Mouse (Mus musculus) heart, postnatal 0 days (tissue): ENCODE measurements around the gene Tnr. TPM values are rescaled to one million over a fixed set of nuclear protein-coding genes. Genes with fewer than 3 reads are reported as not detected.

Experiments
- ATAC-seq: fragments of 200-750 bp; cut with Nextera tagmentation; 2 replicates; pipeline ENCODE4 v1.8.0; 2017; ENCODE audit warnings: low read depth, moderate number of reproducible peaks, moderate library complexity; ENCODE audit not compliant: insufficient read depth
- DNase-seq: peaks from one replicate; pipeline ENCODE4 v3.0.0-alpha.2; 2016; ENCODE audit warnings: low spot score
- H3K27ac ChIP-seq: fragments of 300-500 bp; sonication (generic); 2 replicates; pipeline ENCODE4 v1.5.1; 2014; ENCODE audit warnings: low read depth, mild to moderate bottlenecking
- H3K27me3 ChIP-seq: fragments of 300-500 bp; sonication (generic); 2 replicates; pipeline ENCODE4 v1.6.1; 2014; ENCODE audit warnings: low read length, mixed read lengths; ENCODE audit not compliant: control insufficient read depth, insufficient read depth
- H3K36me3 ChIP-seq: fragments of 300-500 bp; sonication (generic); replicated peaks from 2 replicates; pipeline ENCODE4 v1.6.1; 2014; ENCODE audit warnings: low read length, mixed read lengths; ENCODE audit not compliant: control insufficient read depth, insufficient read depth
- H3K4me1 ChIP-seq: fragments of 300-500 bp; sonication (generic); 2 replicates; pipeline ENCODE4 v1.6.1; 2014; ENCODE audit warnings: antibody characterized with exemption; ENCODE audit not compliant: control insufficient read depth, insufficient read depth
- H3K4me2 ChIP-seq: fragments of 300-500 bp; sonication (generic); 2 replicates; pipeline ENCODE4 v1.6.1; 2014; ENCODE audit warnings: low read depth, mild to moderate bottlenecking, low read length, moderate library complexity
- H3K4me3 ChIP-seq: fragments of 300-500 bp; sonication (generic); 2 replicates; pipeline ENCODE4 v1.5.1; 2014; ENCODE audit warnings: low read depth, low read length
- H3K9ac ChIP-seq: fragments of 300-500 bp; sonication (generic); replicated peaks from 2 replicates; pipeline ENCODE4 v1.6.1; 2014; ENCODE audit warnings: low read depth, low read length, mixed read lengths
- H3K9me3 ChIP-seq: fragments of 300-500 bp; sonication (generic); replicated peaks from 2 replicates; pipeline ENCODE4 v1.6.1; 2016; ENCODE audit warnings: low read length; ENCODE audit not compliant: control insufficient read depth
- CTCF ChIP-seq: IDR thresholded peaks from 2 replicates; pipeline ENCODE4 v1.5.1; 2016; ENCODE audit warnings: antibody characterized with exemption, control low read depth, low read depth
- EP300 ChIP-seq: IDR thresholded peaks from 2 replicates; pipeline ENCODE4 v1.6.1; 2016; ENCODE audit warnings: antibody characterized with exemption, low read depth
- WGBS: fragments of 180-500 bp; shearing (Covaris S2); extraction: QIAGEN DNeasy Blood & Tissue Kit; methylation state at CpG from one replicate; pipeline ENCODE4 v1.1.7; 2014; 5-methylcytosine and 5-hydroxymethylcytosine counted together
- polyA plus RNA-seq: library from polyadenylated mRNA; unstranded; fragments of >200 nt; fragmentation: Nextera tagmentation; extraction: Ambion mirVana; gene quantifications from 2 replicates; pipeline ENCODE4 v1.2.1, GENCODE M21; 2015
- total RNA-seq: library from RNA; depleted of rRNA; stranded (reverse); fragments of >200 nt; gene quantifications from 2 replicates; pipeline ENCODE4 v1.2.3, GENCODE M21; 2014; ENCODE audit warnings: low replicate concordance

Gene Tnr
- total and polyA plus RNA-seq, 2 experiments from 2014 or later: 0.04 to 0.08 TPM

DNA sequence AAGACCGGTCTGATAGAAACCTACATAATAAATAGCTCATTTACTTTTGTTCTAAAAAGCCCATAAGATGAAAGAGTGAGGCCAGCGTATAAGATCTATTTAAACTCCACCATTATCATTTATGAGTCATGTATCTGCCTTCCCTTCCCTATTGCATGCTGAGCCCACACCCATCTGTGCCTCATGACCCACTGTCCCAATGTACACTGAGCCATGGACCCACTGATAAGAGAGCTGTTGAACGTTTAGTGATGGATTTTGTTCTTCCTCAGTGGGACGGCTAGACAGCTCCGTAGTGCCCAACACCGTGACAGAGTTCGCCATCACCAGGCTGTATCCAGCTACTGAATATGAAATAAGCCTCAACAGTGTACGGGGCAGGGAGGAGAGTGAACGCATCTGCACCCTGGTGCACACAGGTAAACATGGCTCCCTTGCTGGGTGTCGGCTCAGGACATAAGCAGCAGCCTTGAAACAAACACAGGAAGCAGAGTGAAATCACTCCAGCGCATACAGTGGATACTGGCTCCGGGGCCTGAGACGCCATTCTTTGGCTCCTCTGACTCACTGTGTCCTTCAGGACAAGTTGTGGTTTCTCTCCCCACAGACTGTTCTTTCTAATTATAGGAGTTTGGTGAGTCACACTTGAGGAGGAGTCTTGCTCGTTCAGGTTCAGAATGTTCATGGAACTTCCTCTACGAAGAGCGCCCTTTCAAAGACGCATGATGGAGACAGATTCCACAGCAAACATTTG lies 365.6 kb downstream of the Tnr start:
- no peak for TF ChIP-seq CTCF
- H3K4me2 ChIP-seq: no peak overlapping the region
- ATAC-seq (peak; percentile 72), DNase-seq (peak; percentile 28)
- no peaks in the 10 kb centered on the region for H3K36me3 ChIP-seq
- 0 out of 2 replicates have a peak, but pooled peaks cover 3% of the 10 kb centered on the region for H3K4me1 ChIP-seq
- WGBS: 69% methylated on average over 17 of the region's 17 CpGs
- no peaks in the 10 kb centered on the region for H3K9me3 ChIP-seq
- no peak overlapping the region for H3K9ac ChIP-seq
- no peaks in the 10 kb centered on the region for H3K27me3 ChIP-seq
- peak overlapping the region; percentile 57 for H3K27ac ChIP-seq
- H3K4me3 ChIP-seq: no peak overlapping the region

- DNase-seq (no peak), ATAC-seq (no peak)
- 67% methylated on average over 5 of the region's 5 CpGs for WGBS
- no peaks in the 10 kb centered on the region for H3K27me3 ChIP-seq
- H3K4me1 ChIP-seq: 0 out of 2 replicates have a peak, but pooled peaks cover 3% of the 10 kb centered on the region
- TF ChIP-seq CTCF (no peak), EP300 (no peak)
- no peak overlapping the region for H3K27ac ChIP-seq
- H3K36me3 ChIP-seq: no peaks in the 10 kb centered on the region
- no peaks in the 10 kb centered on the region for H3K9me3 ChIP-seq
- no peak overlapping the region for H3K4me2 ChIP-seq
- no peak overlapping the region for H3K9ac ChIP-seq
- H3K4me3 ChIP-seq: no peak overlapping the region
These were observed 367.0 kb downstream of the Tnr start for GRCm38 (mm10) chr1:159890524-159890923.

DNA sequence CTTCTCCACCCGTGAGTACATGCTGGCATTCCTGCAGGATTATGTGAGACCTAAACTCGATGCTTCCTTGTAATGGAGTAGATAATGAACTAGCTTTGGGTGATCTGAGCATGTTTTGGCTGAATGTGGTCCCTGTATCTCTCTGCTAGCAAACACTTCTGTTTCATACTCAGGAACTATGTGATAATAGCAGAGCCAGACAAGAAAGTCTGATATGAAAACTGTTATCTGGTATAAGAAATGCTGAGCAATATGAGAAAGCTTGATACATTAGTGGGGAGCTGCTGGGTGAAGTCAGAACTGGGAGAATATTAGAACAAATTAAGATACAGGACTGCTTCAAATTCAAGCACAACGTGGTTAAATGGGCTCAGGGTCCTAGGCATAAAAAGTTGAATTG lies 371.5 kb downstream of the Tnr start:
- no peak overlapping the region for H3K9ac ChIP-seq
- no peaks in the 10 kb centered on the region for H3K4me1 ChIP-seq
- 53% methylated on average over 3 of the region's 3 CpGs for WGBS
- DNase-seq (no peak), ATAC-seq (no peak)
- TF ChIP-seq CTCF (no peak), EP300 (no peak)
- H3K4me3 ChIP-seq: no peak overlapping the region
- no peaks in the 10 kb centered on the region for H3K27me3 ChIP-seq
- no peak overlapping the region for H3K27ac ChIP-seq
- no peaks in the 10 kb centered on the region for H3K9me3 ChIP-seq
- H3K4me2 ChIP-seq: no peak overlapping the region
- H3K36me3 ChIP-seq: no peaks in the 10 kb centered on the region

GRCm38 (mm10) chr1:159899991-159900390 lies 376.4 kb downstream of the Tnr start:
- DNase-seq (no peak), ATAC-seq (no peak)
- H3K4me2 ChIP-seq: no peak overlapping the region
- no peaks in the 10 kb centered on the region for H3K27me3 ChIP-seq
- no peaks in the 10 kb centered on the region for H3K9me3 ChIP-seq
- no peaks in the 10 kb centered on the region for H3K36me3 ChIP-seq
- H3K27ac ChIP-seq: no peak overlapping the region
- H3K4me3 ChIP-seq: no peak overlapping the region
- H3K9ac ChIP-seq: no peak overlapping the region
- TF ChIP-seq EP300: no peak
- no peak for TF ChIP-seq CTCF
- WGBS: 54% methylated on average over 3 of the region's 3 CpGs
- H3K4me1 ChIP-seq: no peaks in the 10 kb centered on the region

- Histone ChIP-seq H3K4me2 (no peak overlapping the region), H3K4me1 (no peaks in the 10 kb centered on the region), H3K9me3 (no peaks in the 10 kb centered on the region), H3K4me3 (no peak overlapping the region), H3K27me3 (no peaks in the 10 kb centered on the region), H3K9ac (no peak overlapping the region), H3K27ac (no peak overlapping the region), H3K36me3 (no peaks in the 10 kb centered on the region)
- ATAC-seq: no peak
- DNase-seq: no peak
- 61% methylated on average over 3 of the region's 3 CpGs for WGBS
- TF ChIP-seq CTCF (no peak), EP300 (no peak)
These were observed 377.1 kb downstream of the Tnr start for GRCm38 (mm10) chr1:159900639-159901038.
